Mouse (Mus musculus): ENCODE results near the gene Dynll2. TPM values are rescaled to one million over a fixed set of nuclear protein-coding genes. Genes with fewer than 3 reads are reported as not detected.

Gene Dynll2
- total RNA-seq, 2 experiments from 2014 or later, result 539 to 592 TPM

DNA sequence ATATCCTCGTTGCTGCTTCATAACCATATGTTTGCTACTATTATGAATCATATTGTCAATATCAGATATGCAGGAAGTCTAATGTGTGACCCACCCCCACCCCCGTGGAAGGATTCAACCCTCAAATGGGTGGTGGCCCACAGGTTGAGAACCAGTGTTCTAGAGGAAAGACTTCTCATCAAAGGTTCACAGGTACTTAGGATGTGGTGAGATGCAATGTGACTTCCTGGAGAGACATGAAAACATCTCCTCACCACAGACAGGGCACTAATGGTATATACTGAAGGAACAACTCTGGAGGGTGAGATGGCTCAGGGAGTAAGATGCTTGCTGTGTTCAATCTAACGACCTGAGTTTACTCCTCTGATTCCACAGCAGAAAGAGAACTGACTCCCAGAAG lies 51.9 kb downstream of the Dynll2 start:
- intact Hi-C loops (cut with DNase I), result no loop called here

GRCm38 (mm10) chr11:87933731-87934130 lies 53.6 kb downstream of the Dynll2 start:
- intact Hi-C loops (cut with DNase I), result no loop called here
- no peak for DNase-seq (ENCODE audit: low spot score in 2 of 2)

More for the DNA sequence above, 51.9 kb downstream of the Dynll2 start:
- DNase-seq (ENCODE audit: low spot score in 2 of 2), result no peak

DNA sequence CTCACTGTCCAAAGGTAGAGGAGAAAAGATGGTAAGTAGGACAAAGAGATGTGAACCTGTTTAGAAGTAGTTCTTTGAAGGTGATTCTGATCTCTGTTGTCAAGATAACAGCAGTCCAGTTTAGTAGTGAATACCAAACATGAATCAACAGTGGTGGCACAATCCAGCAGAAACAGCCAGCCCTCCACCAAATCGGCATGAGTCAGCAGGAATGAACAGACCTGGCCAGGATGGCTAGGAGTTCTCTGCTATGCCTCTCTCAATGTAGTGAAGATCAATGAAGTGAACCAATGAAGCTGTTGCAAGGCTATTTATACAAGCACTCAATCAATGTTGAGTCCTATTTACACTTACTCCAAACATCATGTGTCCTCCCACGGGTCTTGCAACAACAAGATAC lies 57.0 kb downstream of the Dynll2 start:
- intact Hi-C loops (cut with DNase I), result no loop called here

More for the DNA sequence above, 57.0 kb downstream of the Dynll2 start:
- DNase-seq (ENCODE audit: low spot score in 2 of 2), result no peak

Other genes with a start within 250 kb of the Dynll2 start
- gene Supt4a, start 250.0 kb downstream of the Dynll2 start, total RNA-seq (2021), result 10 to 100 TPM; 67.7 to 83.3 TPM
- 100 to 1,000 TPM; 158 to 214 TPM for gene Tspoap1, start 227.0 kb downstream of the Dynll2 start, total RNA-seq (2021)
- gene Mpo, start 194.0 kb downstream of the Dynll2 start, total RNA-seq (2021), result not detected
- gene Lpo, start 159.2 kb downstream of the Dynll2 start, total RNA-seq (2021), result under 1 TPM; 0.29 to 0.39 TPM
- 1 to 10 TPM; 4.0 to 8.0 TPM for gene Mks1, start 134.3 kb downstream of the Dynll2 start, total RNA-seq (2021)
- under 1 TPM in 1 of 2 experiments, not detected in 1; 0.17 TPM for gene Epx, start 112.0 kb downstream of the Dynll2 start, total RNA-seq (2021)
- gene Olfr462, start 95.3 kb downstream of the Dynll2 start, total RNA-seq (2021), result not detected
- not detected for gene Olfr463, start 90.1 kb downstream of the Dynll2 start, total RNA-seq (2021)
- gene Olfr464, start 66.6 kb downstream of the Dynll2 start, total RNA-seq (2021), result 1 to 10 TPM; 2.7 to 4.5 TPM
- gene Srsf1, start 59.8 kb upstream of the Dynll2 start, total RNA-seq (2021), result 100 to 1,000 TPM; 153 to 205 TPM
- gene Vezf1, start 80.7 kb upstream of the Dynll2 start, total RNA-seq (2021), result 10 to 100 TPM; 24.4 to 26.2 TPM
- 10 to 100 TPM; 23.9 to 31.7 TPM for gene Cuedc1, start 110.5 kb upstream of the Dynll2 start, total RNA-seq (2021)
- gene Mrps23, start 216.9 kb upstream of the Dynll2 start, total RNA-seq (2021), result 10 to 100 TPM; 59.5 to 71.0 TPM